Mouse (Mus musculus) bone marrow, adult 2 months (tissue): ENCODE results near the gene Phb.

Experiments used
- CTCF ChIP-seq: fragments of 200-500 bp; IDR thresholded peaks from 2 replicates; pipeline ENCODE4 v1.5.1; 2011; ENCODE audit warnings: low read length, control low read depth; ENCODE audit not compliant: control insufficient read depth, insufficient read depth
- POLR2A ChIP-seq: fragments of 200-500 bp; IDR thresholded peaks from 2 replicates; pipeline ENCODE4 v1.6.1; 2011; ENCODE audit warnings: low read depth, mild to moderate bottlenecking, control low read depth, low read length, borderline replicate concordance; ENCODE audit not compliant: control insufficient read depth

- TF ChIP-seq CTCF: no peak
- TF ChIP-seq POLR2A: no peak
Observed at GRCm38 (mm10) chr11:95728916-95729907, 62.5 kb downstream of the Phb start.
